Mouse (Mus musculus): ENCODE measurements around the gene Sord.
A peak's percentile ranks its signal among the peaks of the same experiment; 100 is the strongest.

The Sord gene

GRCm38 (mm10) chr2:122301921-122302573, 67.5 kb downstream of the Sord start:
- DNase-seq (ENCODE audit: low read depth, low spot score): no peak

GRCm38 (mm10) chr2:122302574-122303241, 68.2 kb downstream of the Sord start:
- peak; percentile 83 for DNase-seq (ENCODE audit: low read depth, low spot score)

- DNase-seq (ENCODE audit: low read depth, low spot score): peak; percentile 24
These were observed 70.0 kb downstream of the Sord start for GRCm38 (mm10) chr2:122304544-122304943.

- peak; percentile 34 for DNase-seq (ENCODE audit: low read depth, low spot score)
These were observed 70.7 kb downstream of the Sord start for GRCm38 (mm10) chr2:122305097-122305892.

- DNase-seq (ENCODE audit: low read depth, low spot score): peak; percentile 92
These were observed 71.6 kb downstream of the Sord start for GRCm38 (mm10) chr2:122306184-122306583.

GRCm38 (mm10) chr2:122309647-122310046, 75.1 kb downstream of the Sord start:
- DNase-seq (ENCODE audit: low read depth, low spot score): peak; percentile 45

- no peak for DNase-seq (ENCODE audit: low read depth, low spot score)
These were observed 77.0 kb downstream of the Sord start for GRCm38 (mm10) chr2:122311561-122311960.

GRCm38 (mm10) chr2:122312722-122313417, 78.3 kb downstream of the Sord start:
- DNase-seq (ENCODE audit: low read depth, low spot score): peak; percentile 64

- DNase-seq (ENCODE audit: low read depth, low spot score): no peak
These were observed 79.0 kb downstream of the Sord start, which contains the start of gene Duoxa1 for GRCm38 (mm10) chr2:122313536-122313935. TSS of gene Duoxa1 (minus strand) at chr2:122313730.

All from 3T3-L1 (cell line).